Mouse (Mus musculus) CH12.LX (cell line): Measurements from ENCODE around the gene Tmem114. TPM values are rescaled to one million over a fixed set of nuclear protein-coding genes. Genes with fewer than 3 reads are reported as not detected.

Experiments
- DNase-seq: peaks from one replicate; pipeline ENCODE4 v3.0.0-alpha.2; 2013; ENCODE audit errors: extremely low read depth
- H3K27ac ChIP-seq: 2 replicates; pipeline ENCODE4 v1.5.1; 2012; ENCODE audit warnings: low read depth, mild to moderate bottlenecking, control low read depth, moderate library complexity; ENCODE audit not compliant: insufficient read depth
- H3K27me3 ChIP-seq: replicated peaks from 2 replicates; pipeline ENCODE3; 2012; ENCODE audit warnings: inconsistent platforms
- H3K36me3 ChIP-seq, 2 experiments: replicated peaks in 1 of 2; 2 replicates each; pipeline versions ENCODE3 to v1.6.1; 2012; ENCODE audit warnings: inconsistent platforms in 1 of 2, low read length in 1 of 2, mild to moderate bottlenecking in 1 of 2, mixed read lengths in 1 of 2, moderate library complexity in 1 of 2; ENCODE audit not compliant: control insufficient read depth in 1 of 2, insufficient read depth in 1 of 2
- H3K4me1 ChIP-seq, 2 experiments: 2 replicates each; pipeline ENCODE4 v1.6.1; 2012; ENCODE audit warnings: inconsistent platforms in 1 of 2, moderate library complexity in 1 of 2; ENCODE audit not compliant: insufficient read depth in 2 of 2, control insufficient read depth in 1 of 2
- H3K4me2 ChIP-seq: 2 replicates; pipeline ENCODE4 v1.6.1; 2012; ENCODE audit warnings: low read depth, mild to moderate bottlenecking, control low read depth; ENCODE audit not compliant: poor library complexity, insufficient read depth, severe bottlenecking
- H3K4me3 ChIP-seq, 3 experiments: fragments of 150-350 bp in 1 of 3; sonication (generic) in 1 of 3; replicated peaks in 1 of 3; 2 replicates each; pipeline versions ENCODE3 to v1.5.1; 2011 to 2012; ENCODE audit warnings: low read depth in 2 of 3, low read length in 2 of 3, mild to moderate bottlenecking in 2 of 3, moderate library complexity in 2 of 3, control low read depth in 1 of 3, improper control_type of control experiment in 1 of 3, inconsistent platforms in 1 of 3, mixed read lengths in 1 of 3; ENCODE audit not compliant: poor library complexity in 1 of 3
- H3K79me2 ChIP-seq: replicated peaks from 2 replicates; pipeline ENCODE4 v1.6.1; 2012; ENCODE audit warnings: mild to moderate bottlenecking, moderate library complexity; ENCODE audit not compliant: control insufficient read depth, poor library complexity, insufficient read depth, severe bottlenecking; ENCODE audit errors: extremely low read depth
- H3K9ac ChIP-seq: 2 replicates; pipeline ENCODE4 v1.6.1; 2012; ENCODE audit warnings: low read depth, mild to moderate bottlenecking, control low read depth, moderate library complexity; ENCODE audit not compliant: insufficient read depth
- H3K9me3 ChIP-seq: replicated peaks from 2 replicates; pipeline ENCODE3; 2012; ENCODE audit warnings: low read length, inconsistent platforms, mixed read lengths
- BHLHE40 ChIP-seq: IDR thresholded peaks from 2 replicates; pipeline ENCODE4 v1.6.1; 2011; ENCODE audit warnings: mild to moderate bottlenecking, low read depth, low read length, improper control_type of control experiment
- CHD2 ChIP-seq: IDR thresholded peaks from 2 replicates; pipeline ENCODE4 v1.6.1; 2011; ENCODE audit warnings: low read length, improper control_type of control experiment
- ELF1 ChIP-seq: IDR thresholded peaks from 2 replicates; pipeline ENCODE4 v1.6.1; 2014; ENCODE audit warnings: low read depth, mild to moderate bottlenecking, inconsistent platforms, low read length, improper control_type of control experiment
- EP300 ChIP-seq: IDR thresholded peaks from 2 replicates; pipeline ENCODE4 v1.6.1; 2011; ENCODE audit warnings: low read length, improper control_type of control experiment
- ETS1 ChIP-seq: conservative IDR thresholded peaks from 2 replicates; pipeline ENCODE4 v1.6.1; 2012; ENCODE audit warnings: low read depth, mild to moderate bottlenecking, inconsistent platforms, low read length, improper control_type of control experiment, moderate library complexity
- GABPA ChIP-seq: IDR thresholded peaks from 2 replicates; pipeline ENCODE4 v1.6.1; 2012; ENCODE audit warnings: low read depth, low read length, improper control_type of control experiment, inconsistent platforms; ENCODE audit not compliant: insufficient replicate concordance
- HCFC1 ChIP-seq: IDR thresholded peaks from 2 replicates; pipeline ENCODE4 v1.6.1; 2012; ENCODE audit warnings: low read depth, mild to moderate bottlenecking, inconsistent platforms, low read length, improper control_type of control experiment
- JUND ChIP-seq: conservative IDR thresholded peaks from 2 replicates; pipeline ENCODE4 v1.6.1; 2011; ENCODE audit warnings: low read depth, low read length, improper control_type of control experiment
- KAT2A ChIP-seq: IDR thresholded peaks from 2 replicates; pipeline ENCODE4 v1.6.1; 2012; ENCODE audit warnings: low read length, improper control_type of control experiment, inconsistent platforms; ENCODE audit not compliant: insufficient replicate concordance
- MAFK ChIP-seq: IDR thresholded peaks from 2 replicates; pipeline ENCODE4 v1.6.1; 2011; ENCODE audit warnings: low read length, improper control_type of control experiment; ENCODE audit not compliant: insufficient replicate concordance
- MAX ChIP-seq: IDR thresholded peaks from 2 replicates; pipeline ENCODE4 v1.6.1; 2011; ENCODE audit warnings: low read length, improper control_type of control experiment
- MAZ ChIP-seq: IDR thresholded peaks from 2 replicates; pipeline ENCODE4 v1.6.1; 2012; ENCODE audit warnings: low read depth, mild to moderate bottlenecking, inconsistent platforms, low read length, improper control_type of control experiment, moderate library complexity
- MEF2A ChIP-seq: IDR thresholded peaks from 2 replicates; pipeline ENCODE4 v1.6.1; 2014; ENCODE audit warnings: low read depth, mild to moderate bottlenecking, inconsistent platforms, low read length, improper control_type of control experiment, borderline replicate concordance
- MXI1 ChIP-seq: IDR thresholded peaks from 2 replicates; pipeline ENCODE4 v1.6.1; 2011; ENCODE audit warnings: mild to moderate bottlenecking, low read depth, low read length, improper control_type of control experiment
- NRF1 ChIP-seq: IDR thresholded peaks from 2 replicates; pipeline ENCODE4 v1.6.1; 2014; ENCODE audit warnings: low read depth, mild to moderate bottlenecking, inconsistent platforms, low read length, improper control_type of control experiment, moderate library complexity
- POLR2A ChIP-seq: IDR thresholded peaks from 2 replicates; pipeline ENCODE4 v1.6.1; 2011; ENCODE audit warnings: low read depth, mild to moderate bottlenecking, improper control_type of control experiment, low read length
- POLR2AphosphoS2 ChIP-seq: IDR thresholded peaks from 2 replicates; pipeline ENCODE4 v1.6.1; 2011; ENCODE audit warnings: low read depth, low read length, improper control_type of control experiment
- RAD21 ChIP-seq: IDR thresholded peaks from 2 replicates; pipeline ENCODE4 v1.6.1; 2011; ENCODE audit warnings: low read depth, mild to moderate bottlenecking, low read length, improper control_type of control experiment, moderate library complexity
- SIN3A ChIP-seq: IDR thresholded peaks from 2 replicates; pipeline ENCODE4 v1.6.1; 2012; ENCODE audit warnings: low read length, improper control_type of control experiment, inconsistent platforms
- SMC3 ChIP-seq: IDR thresholded peaks from 2 replicates; pipeline ENCODE4 v1.6.1; 2011; ENCODE audit warnings: low read depth, low read length, improper control_type of control experiment
- TBP ChIP-seq: conservative IDR thresholded peaks from 2 replicates; pipeline ENCODE4 v1.6.1; 2011; ENCODE audit warnings: low read depth, low read length, improper control_type of control experiment
- USF1 ChIP-seq: IDR thresholded peaks from 2 replicates; pipeline ENCODE4 v1.6.1; 2014; ENCODE audit warnings: low read depth, mild to moderate bottlenecking, inconsistent platforms, low read length, improper control_type of control experiment
- USF2 ChIP-seq: conservative IDR thresholded peaks from 2 replicates; pipeline ENCODE4 v1.6.1; 2011; ENCODE audit warnings: low read depth, low read length, improper control_type of control experiment
- ZC3H11A ChIP-seq: IDR thresholded peaks from 2 replicates; pipeline ENCODE4 v1.6.1; 2012; ENCODE audit warnings: low read depth, mild to moderate bottlenecking, inconsistent platforms, low read length, improper control_type of control experiment
- ZKSCAN1 ChIP-seq: IDR thresholded peaks from 2 replicates; pipeline ENCODE4 v1.6.1; 2012; ENCODE audit warnings: low read depth, inconsistent platforms, low read length, improper control_type of control experiment, borderline replicate concordance
- ZNF384 ChIP-seq: IDR thresholded peaks from 2 replicates; pipeline ENCODE4 v1.6.1; 2012; ENCODE audit warnings: low read depth, low read length, improper control_type of control experiment, inconsistent platforms
- dilution Hi-C: fragments of 300-500 bp; cut with MboI; formaldehyde crosslinking; loops from 2 replicates; pipeline ENCODE4 v1.14.3; 2020; ENCODE audit warnings: low sequenced_read_pairs; ENCODE audit not compliant: extremely low pct_unique_long_range_greater_than_20kb, extremely low pct_ligation_motif_present
- in situ Hi-C: fragments of 300-500 bp; cut with MboI; formaldehyde crosslinking; loops from 3 replicates; pipeline ENCODE4 v1.14.3; 2019; ENCODE audit warnings: low sequenced_read_pairs, low pct_ligation_motif_present, low pct_unique_long_range_greater_than_20kb, mixed read lengths
- polyA plus RNA-seq: library from polyadenylated mRNA; unstranded; fragments of >175 nt; gene quantifications from 2 replicates; pipeline ENCODE4 v1.2.1, GENCODE M21; 2012; ENCODE audit warnings: low read depth; ENCODE audit not compliant: insufficient read length
- total RNA-seq, 2 experiments: library from RNA; depleted of rRNA; stranded (reverse); fragments of 300-350 nt in 1 of 2; fragments of >200 nt in 1 of 2; gene quantifications; 2 replicates each; pipeline ENCODE4 v1.2.3; 2012 to 2014

Gene Tmem114
- total and polyA plus RNA-seq, 3 experiments, result not detected

DNA sequence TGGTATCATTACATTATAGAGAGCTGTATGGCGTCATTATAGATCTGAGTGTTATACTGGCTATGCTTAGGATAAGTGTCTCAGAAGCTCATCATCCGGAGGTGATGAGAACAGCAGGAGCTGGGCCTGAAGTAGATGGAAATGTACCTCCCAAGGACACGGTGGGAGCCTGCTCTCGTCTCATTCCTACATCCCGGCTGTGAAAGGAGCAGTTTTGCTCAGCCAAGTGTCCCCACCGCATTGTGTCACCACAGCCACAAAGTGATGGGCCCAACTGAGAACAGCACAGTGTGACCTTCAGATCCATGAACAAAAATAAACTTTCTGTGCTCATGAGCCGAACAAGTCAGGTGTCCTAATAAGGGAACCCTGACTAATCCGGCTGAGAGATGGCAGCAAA, 8.9 kb downstream of the Tmem114 start:
- Histone ChIP-seq H3K4me1 (peaks cover 0 to 5% of the 10 kb centered on the region in 2 experiments; a peak in 2 of 4 replicates), H3K79me2 (no peaks in the 10 kb centered on the region), H3K36me3 (no peaks in the 10 kb centered on the region), H3K27me3 (peaks cover 80% of the 10 kb centered on the region), H3K27ac (no peak overlapping the region), H3K4me2 (no peak overlapping the region), H3K9ac (no peak overlapping the region), H3K4me3 (no peak overlapping the region), H3K9me3 (no peaks in the 10 kb centered on the region)
- no peak for TF ChIP-seq ZC3H11A
- TF ChIP-seq BHLHE40, result no peak
- no peak for TF ChIP-seq POLR2A
- no peak for TF ChIP-seq ZKSCAN1
- TF ChIP-seq USF1, result no peak
- TF ChIP-seq MAX, result no peak
- no peak for TF ChIP-seq ETS1
- TF ChIP-seq EP300, result no peak
- TF ChIP-seq POLR2AphosphoS2, result no peak
- no peak for TF ChIP-seq MXI1
- dilution Hi-C loops (no loop called here), in situ Hi-C loops (loop anchor here (5.0 kb wide), 2 partner anchors 76 to 451 kb away; no protein-coding TSS in a partner anchor)
- no peak for DNase-seq

DNA sequence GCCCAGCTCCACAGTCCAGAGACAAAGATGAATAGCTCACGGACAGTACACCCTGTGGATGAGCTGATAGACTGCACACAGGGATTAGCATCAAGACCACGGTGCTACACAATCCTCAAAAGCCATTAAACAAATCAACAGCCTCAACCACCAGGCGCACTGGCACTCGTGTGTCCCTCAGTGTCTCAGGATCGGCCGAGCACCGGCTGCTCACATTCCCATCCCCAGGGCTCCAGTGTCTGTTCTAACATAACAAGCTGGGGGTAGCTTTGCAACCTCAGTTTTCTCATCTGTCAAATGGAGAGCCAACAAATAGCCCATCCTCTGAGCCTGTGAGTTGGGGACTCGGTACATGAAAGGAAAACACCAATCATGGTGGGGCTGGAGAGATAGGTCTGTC, 11.5 kb downstream of the Tmem114 start:
- Histone ChIP-seq H3K36me3 (no peaks in the 10 kb centered on the region), H3K4me1 (peaks cover 2 to 5% of the 10 kb centered on the region in 2 experiments; a peak in 3 of 4 replicates), H3K4me3 (no peak overlapping the region), H3K79me2 (no peaks in the 10 kb centered on the region), H3K9me3 (no peaks in the 10 kb centered on the region), H3K27ac (no peak overlapping the region), H3K9ac (no peak overlapping the region), H3K4me2 (no peak overlapping the region), H3K27me3 (peaks cover 79% of the 10 kb centered on the region)
- dilution Hi-C loops, result no loop called here
- no peak for DNase-seq
- in situ Hi-C loops, result loop anchor here (5.0 kb wide), 2 partner anchors 44 to 259 kb away; partner anchors contain the start of gene Carhsp1
- TF ChIP-seq MEF2A (no peak), EP300 (no peak), MXI1 (no peak), CHD2 (no peak), MAFK (no peak)

DNA sequence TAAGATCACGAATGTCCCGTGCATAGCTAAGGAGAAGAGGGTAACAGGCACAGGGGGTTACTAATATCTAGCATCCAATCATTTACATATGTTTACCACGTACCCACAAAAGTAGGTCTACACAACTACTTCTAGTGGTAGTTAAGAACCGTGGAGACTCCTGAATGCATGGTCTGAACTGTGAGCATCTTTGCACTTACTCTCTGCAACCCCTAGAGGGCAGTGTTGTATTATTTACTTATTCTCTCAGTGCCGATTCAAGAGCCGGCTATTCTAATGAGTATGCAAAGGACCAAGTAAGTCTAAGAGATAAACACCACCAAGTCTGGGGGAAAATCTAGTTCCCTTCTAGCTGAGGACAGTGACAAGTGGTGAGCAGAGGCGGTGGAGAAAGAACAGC, 12.7 kb downstream of the Tmem114 start:
- H3K36me3 ChIP-seq, result no peaks in the 10 kb centered on the region
- H3K27me3 ChIP-seq, result peaks cover 75% of the 10 kb centered on the region
- dilution Hi-C loops (no loop called here), in situ Hi-C loops (loop anchor here (5.0 kb wide), 2 partner anchors 45 to 260 kb away; partner anchors contain the start of gene Carhsp1)
- no peak overlapping the region for H3K4me3 ChIP-seq
- peaks cover 2 to 5% of the 10 kb centered on the region in 2 experiments; a peak in 3 of 4 replicates for H3K4me1 ChIP-seq
- H3K27ac ChIP-seq, result no peak overlapping the region
- H3K9me3 ChIP-seq, result peaks cover 6% of the 10 kb centered on the region
- peak; percentile 87 for DNase-seq
- no peaks in the 10 kb centered on the region for H3K79me2 ChIP-seq
- peak overlapping the region; percentile 91; the same call in 1 of the 2 replicates for H3K4me2 ChIP-seq
- H3K9ac ChIP-seq, result no peak overlapping the region
- TF ChIP-seq JUND, result peak; percentile 76
- TF ChIP-seq SMC3, result peak; percentile 81
- no peak for TF ChIP-seq ZNF384
- TF ChIP-seq EP300, result peak; percentile 39
- no peak for TF ChIP-seq NRF1
- TF ChIP-seq HCFC1, result peak; percentile 36; the same call in 1 of the 2 replicates
- TF ChIP-seq GABPA, result no peak
- no peak for TF ChIP-seq CHD2
- no peak for TF ChIP-seq USF2
- peak; percentile 79 for TF ChIP-seq SIN3A
- TF ChIP-seq BHLHE40, result peak; percentile 54; the same call in 1 of the 2 replicates
- TF ChIP-seq TBP, result 0 out of 2 replicates have a peak, but pooled peaks have one; percentile 48
- TF ChIP-seq MAX, result 0 out of 2 replicates have a peak, but pooled peaks have one; percentile 21
- no peak for TF ChIP-seq KAT2A
- no peak for TF ChIP-seq MAZ
- TF ChIP-seq ELF1, result 0 out of 2 replicates have a peak, but pooled peaks have one; percentile 34
- TF ChIP-seq RAD21, result peak; percentile 99
- 0 out of 2 replicates have a peak, but pooled peaks have one; percentile 35 for TF ChIP-seq MXI1
